Mouse (Mus musculus) heart, embryonic 13.5 days (tissue): ENCODE measurements around the gene Pld5. TPM values are rescaled to one million over a fixed set of nuclear protein-coding genes. Genes with fewer than 3 reads are reported as not detected.

Experiments used
- ATAC-seq: fragments of 200-750 bp; cut with Nextera tagmentation; 2 replicates; pipeline ENCODE4 v1.8.0; 2017; ENCODE audit warnings: moderate TSS enrichment; ENCODE audit not compliant: insufficient number of reproducible peaks, low FRiP score, low TSS enrichment; ENCODE audit errors: extremely low read depth
- H3K27ac ChIP-seq: fragments of 300-500 bp; sonication (generic); replicated peaks from 2 replicates; pipeline ENCODE4 v1.5.1; 2015; ENCODE audit warnings: moderate library complexity, mild to moderate bottlenecking, inconsistent platforms
- H3K27me3 ChIP-seq: fragments of 300-500 bp; sonication (generic); replicated peaks from 2 replicates; pipeline ENCODE4 v1.6.1; 2015; ENCODE audit warnings: mild to moderate bottlenecking, inconsistent platforms
- H3K36me3 ChIP-seq: fragments of 300-500 bp; sonication (generic); 2 replicates; pipeline ENCODE4 v1.6.1; 2015; ENCODE audit warnings: mild to moderate bottlenecking, inconsistent platforms
- H3K4me1 ChIP-seq: fragments of 300-500 bp; sonication (generic); 2 replicates; pipeline ENCODE4 v1.6.1; 2015; ENCODE audit warnings: inconsistent platforms
- H3K4me2 ChIP-seq: fragments of 300-500 bp; sonication (generic); 2 replicates; pipeline ENCODE4 v1.6.1; 2015; ENCODE audit warnings: inconsistent platforms, mild to moderate bottlenecking, moderate library complexity
- H3K4me3 ChIP-seq: fragments of 300-500 bp; sonication (generic); 2 replicates; pipeline ENCODE4 v1.5.1; 2015; ENCODE audit warnings: moderate library complexity, mild to moderate bottlenecking, inconsistent platforms
- H3K9ac ChIP-seq: fragments of 300-500 bp; sonication (generic); 2 replicates; pipeline ENCODE4 v1.6.1; 2015; ENCODE audit warnings: inconsistent platforms, mild to moderate bottlenecking, moderate library complexity
- H3K9me3 ChIP-seq: fragments of 300-500 bp; sonication (generic); 2 replicates; pipeline ENCODE4 v1.6.1; 2016; ENCODE audit warnings: inconsistent platforms
- WGBS: fragments of 180-500 bp; shearing (Covaris S2); methylation state at CpG from one replicate; pipeline ENCODE4 v1.1.7; 2015; ENCODE audit warnings: mixed read lengths; 5-methylcytosine and 5-hydroxymethylcytosine counted together
- polyA plus RNA-seq: library from polyadenylated mRNA; unstranded; fragments of >200 nt; fragmentation: Nextera tagmentation; extraction: Ambion mirVana; gene quantifications from 2 replicates; pipeline ENCODE4 v1.2.1, GENCODE M21; 2015

Gene Pld5
- polyA plus RNA-seq, 1 experiment from 2014 or later: 0.74 TPM

DNA sequence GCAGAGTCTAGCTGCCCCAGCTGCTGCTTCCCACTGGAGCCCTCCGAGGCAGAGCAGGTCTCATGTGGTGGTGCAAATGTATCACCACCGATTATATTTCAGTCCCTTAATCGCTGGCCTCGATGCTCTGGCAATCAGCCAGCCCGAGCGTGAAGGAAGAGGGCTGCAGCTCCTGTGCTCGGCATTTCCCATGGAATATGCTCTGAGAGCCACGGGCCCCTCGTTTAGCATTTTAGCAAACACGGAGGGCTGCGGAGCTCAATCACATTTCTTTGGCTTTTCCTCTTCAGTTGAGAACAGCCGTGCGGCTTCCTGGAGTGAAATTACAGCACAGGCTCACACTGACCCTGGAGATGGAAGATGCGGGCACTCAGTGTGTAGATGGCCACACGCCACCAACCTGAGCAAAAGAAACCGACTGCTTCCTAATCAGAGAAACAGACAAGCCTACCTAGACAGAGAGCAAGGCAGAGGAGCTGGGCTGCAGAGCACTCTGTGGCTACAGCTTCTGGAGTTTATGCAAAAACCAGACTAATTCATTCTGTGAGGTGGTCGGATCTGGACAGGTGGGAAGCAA is 61.4 kb downstream of the Pld5 start:
- ATAC-seq: no peak
- Histone ChIP-seq H3K9ac (peak overlapping the region; percentile 28), H3K4me1 (peaks cover 11% of the 10 kb centered on the region), H3K9me3 (no peaks in the 10 kb centered on the region), H3K4me2 (peak overlapping the region; percentile 62), H3K27ac (no peak overlapping the region), H3K4me3 (peak overlapping the region; percentile 23), H3K36me3 (no peaks in the 10 kb centered on the region), H3K27me3 (peaks cover 7% of the 10 kb centered on the region; the same call in 1 of the 2 replicates)
- 32% methylated on average over 17 of the region's 17 CpGs for WGBS

DNA sequence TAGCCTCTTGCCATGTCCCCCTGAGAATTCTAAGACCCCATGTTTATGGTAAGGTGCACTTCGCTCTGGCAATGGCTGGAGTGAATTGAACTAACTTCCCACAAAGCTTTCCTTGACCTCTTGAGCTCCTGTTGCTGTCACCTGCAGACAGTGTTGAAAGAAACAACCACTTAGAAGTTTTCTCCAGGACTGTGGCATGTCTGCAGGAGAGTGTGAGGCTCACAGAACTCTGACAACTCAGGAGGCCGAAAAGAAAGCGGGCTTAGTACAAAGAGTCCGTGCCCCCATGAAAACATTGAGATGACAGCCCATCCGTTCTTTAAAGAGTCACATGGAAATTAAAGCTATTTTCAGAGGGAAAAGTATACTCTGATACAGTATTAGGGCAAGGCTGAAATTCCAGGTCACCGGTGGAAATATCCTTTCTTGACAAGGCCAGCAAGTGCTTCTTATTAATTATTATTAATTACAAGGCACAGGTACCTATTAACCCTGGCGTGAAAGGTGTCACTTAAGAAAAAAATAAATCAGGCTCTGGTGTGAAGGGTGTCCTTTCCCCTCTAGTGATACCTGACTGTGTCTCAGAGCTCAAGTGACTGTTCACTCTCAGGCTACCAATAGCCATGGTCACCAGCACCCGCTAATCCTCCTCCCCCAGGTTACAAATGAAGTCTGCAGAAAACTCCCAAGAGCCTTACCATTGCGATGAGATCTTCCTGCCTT is 62.0 kb downstream of the Pld5 start:
- Histone ChIP-seq H3K9me3 (no peaks in the 10 kb centered on the region), H3K4me1 (peaks cover 11% of the 10 kb centered on the region), H3K36me3 (no peaks in the 10 kb centered on the region), H3K27ac (no peak overlapping the region), H3K4me3 (peak overlapping the region; percentile 23), H3K9ac (peak overlapping the region; percentile 28), H3K27me3 (peaks cover 7% of the 10 kb centered on the region; the same call in 1 of the 2 replicates), H3K4me2 (peak overlapping the region; percentile 62)
- ATAC-seq: no peak
- 51% methylated on average over 9 of the region's 9 CpGs for WGBS

DNA sequence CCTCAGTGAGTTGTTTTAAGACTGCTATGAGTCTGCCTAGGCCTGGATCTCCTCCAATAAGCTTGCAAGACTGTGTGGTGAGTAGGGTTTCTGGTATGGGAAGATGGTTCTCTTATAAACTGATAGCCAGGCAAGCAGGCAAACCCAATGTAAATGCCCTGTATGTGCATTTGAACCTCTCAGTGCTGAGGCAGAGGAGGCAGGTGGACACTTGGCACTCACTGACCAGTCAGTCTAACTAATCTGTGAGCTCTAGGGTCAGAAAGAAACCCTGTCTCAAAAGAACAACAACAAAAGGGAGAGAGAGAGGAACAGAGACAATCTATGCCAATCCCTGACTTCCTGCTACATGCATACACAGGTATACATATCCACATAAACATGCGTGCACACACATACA is 64.3 kb downstream of the Pld5 start:
- H3K9me3 ChIP-seq: no peaks in the 10 kb centered on the region
- H3K4me3 ChIP-seq: no peak overlapping the region
- H3K36me3 ChIP-seq: no peaks in the 10 kb centered on the region
- ATAC-seq: no peak
- H3K27ac ChIP-seq: no peak overlapping the region
- H3K27me3 ChIP-seq: peaks cover 7% of the 10 kb centered on the region; the same call in 1 of the 2 replicates
- peaks cover 11% of the 10 kb centered on the region for H3K4me1 ChIP-seq
- no peak overlapping the region for H3K4me2 ChIP-seq
- 67% methylated on average over 1 of the region's 1 CpGs for WGBS
- no peak overlapping the region for H3K9ac ChIP-seq

DNA sequence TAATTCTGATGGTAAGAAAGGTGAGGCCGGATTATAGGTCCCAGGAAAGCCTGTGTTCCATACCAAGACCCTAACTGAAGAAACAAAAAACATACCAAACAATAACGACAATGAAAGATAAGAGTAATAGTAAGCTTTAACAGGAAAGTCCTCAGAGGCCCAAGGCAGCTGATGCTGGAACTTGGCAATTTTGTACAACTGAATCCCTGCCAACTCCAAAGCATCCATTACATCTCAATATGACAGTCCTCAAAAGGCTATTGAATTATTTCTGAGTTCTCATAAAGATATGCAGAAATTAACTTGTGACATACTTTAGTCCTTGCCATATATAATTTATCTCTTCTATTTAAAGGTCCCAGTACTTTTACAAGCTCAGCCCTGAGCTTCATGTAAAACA is 67.1 kb downstream of the Pld5 start:
- H3K4me3 ChIP-seq: no peak overlapping the region
- 86% methylated on average over 2 of the region's 2 CpGs for WGBS

DNA sequence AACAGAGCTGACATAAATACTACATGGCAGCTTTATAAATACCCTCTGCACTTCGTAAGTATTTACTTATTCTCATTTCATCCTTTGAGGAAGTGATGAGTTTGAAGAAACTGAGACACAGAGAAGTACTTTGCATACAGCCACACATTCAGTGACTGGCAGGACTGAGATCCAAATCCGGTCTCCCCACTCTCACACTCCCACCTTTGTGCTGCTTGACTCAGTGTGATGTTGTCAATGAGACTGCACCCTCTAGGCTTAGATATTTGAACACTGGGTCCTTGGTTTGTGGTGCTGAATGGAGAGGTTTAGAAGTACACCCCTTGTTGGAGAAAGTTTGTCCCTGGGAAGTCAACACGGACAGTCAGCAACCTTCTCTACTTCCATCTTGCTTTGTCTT is 72.8 kb downstream of the Pld5 start:
- ATAC-seq: no peak
- Histone ChIP-seq H3K4me2 (no peak overlapping the region), H3K4me1 (no peaks in the 10 kb centered on the region), H3K9me3 (no peaks in the 10 kb centered on the region), H3K36me3 (no peaks in the 10 kb centered on the region), H3K4me3 (no peak overlapping the region), H3K27ac (no peak overlapping the region), H3K27me3 (no peaks in the 10 kb centered on the region), H3K9ac (no peak overlapping the region)
- 58% methylated on average over 3 of the region's 3 CpGs for WGBS

More for the DNA sequence above, 67.1 kb downstream of the Pld5 start:
- H3K4me1 ChIP-seq: peaks cover 2% of the 10 kb centered on the region
- no peak overlapping the region for H3K4me2 ChIP-seq
- no peak for ATAC-seq
- no peak overlapping the region for H3K27ac ChIP-seq
- no peaks in the 10 kb centered on the region for H3K9me3 ChIP-seq
- H3K9ac ChIP-seq: no peak overlapping the region
- no peaks in the 10 kb centered on the region for H3K36me3 ChIP-seq
- H3K27me3 ChIP-seq: no peaks in the 10 kb centered on the region

DNA sequence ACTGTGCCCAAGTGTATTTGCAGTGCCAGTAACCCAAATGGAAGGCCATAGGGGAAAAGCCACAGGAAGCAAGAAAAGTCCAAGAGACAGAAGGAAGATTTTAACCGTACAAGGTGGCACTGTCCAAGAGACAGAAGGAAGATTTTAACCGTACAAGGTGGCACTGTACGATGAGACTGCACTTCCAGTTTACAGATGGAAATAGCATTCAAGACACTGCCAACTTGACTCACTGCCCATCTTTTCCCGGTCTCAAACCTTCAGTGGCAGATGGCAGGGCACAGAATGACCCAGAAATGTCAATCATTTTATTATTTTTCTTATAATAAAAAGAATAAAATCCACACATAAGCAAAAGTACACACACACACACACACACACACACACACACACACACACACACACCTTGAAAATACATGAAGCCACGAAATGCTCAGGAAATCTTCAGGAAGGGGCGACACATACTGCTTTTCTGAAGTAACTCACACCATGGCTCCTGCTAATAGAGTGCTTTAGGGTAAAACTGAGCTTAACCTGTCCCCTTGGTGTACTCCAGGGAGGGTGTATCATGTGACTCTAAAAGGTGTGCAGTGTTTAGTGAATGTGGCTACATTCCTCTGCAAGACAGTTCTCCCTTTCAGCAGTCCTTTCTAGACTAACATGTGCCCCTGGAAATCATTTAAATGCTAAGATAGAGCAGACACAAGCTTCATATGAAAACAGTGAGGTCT is 77.9 kb downstream of the Pld5 start:
- Histone ChIP-seq H3K27ac (no peak overlapping the region), H3K4me1 (no peaks in the 10 kb centered on the region), H3K9ac (no peak overlapping the region), H3K27me3 (no peaks in the 10 kb centered on the region), H3K4me3 (no peak overlapping the region), H3K4me2 (no peak overlapping the region), H3K9me3 (no peaks in the 10 kb centered on the region), H3K36me3 (no peaks in the 10 kb centered on the region)
- no peak for ATAC-seq
- whole genome bisulfite sequencing: 75% methylated on average over 6 of the region's 6 CpGs

DNA sequence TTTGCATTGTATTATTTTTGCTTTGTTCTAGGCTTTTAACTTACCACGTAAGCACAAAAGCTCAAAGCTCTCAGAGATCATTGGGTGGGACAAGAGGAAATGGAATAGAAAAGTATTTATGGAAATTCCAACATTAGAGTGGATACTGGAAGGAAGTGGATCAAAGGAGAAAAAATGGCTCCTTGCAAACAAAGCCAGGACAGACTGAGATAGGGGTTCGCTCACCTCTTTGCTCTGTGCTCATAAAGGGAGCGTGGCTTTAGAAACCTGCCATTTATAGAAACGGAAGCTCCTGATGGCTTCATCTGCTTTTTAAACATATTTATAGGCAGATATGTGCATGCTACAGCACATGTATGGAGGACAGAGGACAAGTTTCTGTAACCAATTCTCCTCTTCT is 78.8 kb downstream of the Pld5 start:
- ATAC-seq: no peak
- Histone ChIP-seq H3K9me3 (no peaks in the 10 kb centered on the region), H3K36me3 (no peaks in the 10 kb centered on the region), H3K4me2 (no peak overlapping the region), H3K4me1 (no peaks in the 10 kb centered on the region), H3K27ac (no peak overlapping the region), H3K9ac (no peak overlapping the region), H3K4me3 (no peak overlapping the region), H3K27me3 (no peaks in the 10 kb centered on the region)
- 85% methylated on average over 4 of the region's 4 CpGs for WGBS

DNA sequence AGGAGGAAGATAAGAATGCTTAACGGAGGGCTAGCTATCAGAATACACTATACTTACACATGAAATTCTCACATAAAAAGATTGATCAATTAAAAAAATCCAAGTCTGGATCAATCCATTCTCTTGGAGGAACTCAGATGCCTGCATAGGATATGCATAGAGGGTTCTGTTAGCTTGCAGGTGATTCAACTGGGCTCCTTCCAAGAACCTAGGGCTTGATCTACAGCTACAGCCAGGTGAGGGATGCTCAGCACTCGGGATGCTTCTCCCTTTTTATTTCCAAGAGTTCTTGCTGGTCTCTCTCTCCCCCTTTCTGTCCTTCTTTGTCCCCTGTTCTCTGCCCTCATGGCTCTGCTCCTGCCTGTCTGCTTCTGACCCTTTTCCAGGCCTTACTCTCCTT is 80.4 kb downstream of the Pld5 start:
- H3K36me3 ChIP-seq: no peaks in the 10 kb centered on the region
- H3K9ac ChIP-seq: no peak overlapping the region
- no peak overlapping the region for H3K4me2 ChIP-seq
- no peaks in the 10 kb centered on the region for H3K27me3 ChIP-seq
- H3K27ac ChIP-seq: no peak overlapping the region
- 66% methylated on average over 2 of the region's 2 CpGs for WGBS
- ATAC-seq: no peak
- H3K4me1 ChIP-seq: no peaks in the 10 kb centered on the region
- no peak overlapping the region for H3K4me3 ChIP-seq
- no peaks in the 10 kb centered on the region for H3K9me3 ChIP-seq

DNA sequence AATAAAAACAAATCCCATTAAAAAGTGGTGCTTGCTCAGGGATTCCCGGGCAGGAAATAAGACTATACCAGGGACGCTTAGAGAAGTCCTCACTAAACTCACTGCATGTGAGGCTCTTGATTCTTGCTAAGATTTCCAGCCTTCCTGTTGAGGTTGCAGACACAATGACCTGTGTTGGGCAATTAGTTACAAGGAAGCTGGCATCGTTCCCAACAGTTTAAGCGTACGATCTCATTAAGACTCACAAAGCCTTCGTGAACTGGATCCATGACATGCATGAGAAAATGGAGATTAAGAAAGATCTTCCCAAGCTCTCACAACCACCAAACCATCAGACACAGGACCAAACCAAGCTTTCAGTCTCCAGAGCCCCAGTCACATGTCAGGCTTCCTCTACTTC is 91.1 kb downstream of the Pld5 start:
- Histone ChIP-seq H3K4me1 (no peaks in the 10 kb centered on the region), H3K9me3 (no peaks in the 10 kb centered on the region), H3K9ac (no peak overlapping the region), H3K27ac (no peak overlapping the region), H3K27me3 (no peaks in the 10 kb centered on the region), H3K4me2 (no peak overlapping the region), H3K4me3 (no peak overlapping the region), H3K36me3 (no peaks in the 10 kb centered on the region)
- WGBS: 75% methylated on average over 6 of the region's 6 CpGs
- ATAC-seq: no peak

DNA sequence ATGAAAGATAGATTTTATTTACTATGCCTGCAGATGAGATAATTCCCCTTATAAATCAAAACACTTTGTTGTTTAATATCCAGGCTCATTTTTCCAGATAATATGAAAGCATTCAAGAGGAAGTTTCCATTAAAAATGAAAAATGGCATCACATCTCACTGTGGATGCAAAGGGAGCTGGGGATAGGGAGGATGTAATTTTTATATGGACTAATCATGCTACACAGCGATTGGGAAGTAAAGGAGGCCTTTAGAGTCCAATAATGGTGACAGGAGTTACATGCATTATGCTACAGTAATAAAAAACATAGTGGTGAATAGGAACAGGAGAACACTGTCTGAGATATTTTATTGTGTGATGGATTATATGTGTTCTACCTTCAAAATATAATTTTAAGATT is 100.1 kb downstream of the Pld5 start:
- no peak overlapping the region for H3K4me3 ChIP-seq
- ATAC-seq: no peak
- WGBS: 61% methylated on average over 1 of the region's 1 CpGs
- no peak overlapping the region for H3K27ac ChIP-seq
- no peaks in the 10 kb centered on the region for H3K9me3 ChIP-seq
- H3K36me3 ChIP-seq: no peaks in the 10 kb centered on the region
- no peak overlapping the region for H3K9ac ChIP-seq
- H3K4me2 ChIP-seq: no peak overlapping the region
- H3K4me1 ChIP-seq: no peaks in the 10 kb centered on the region
- H3K27me3 ChIP-seq: no peaks in the 10 kb centered on the region

DNA sequence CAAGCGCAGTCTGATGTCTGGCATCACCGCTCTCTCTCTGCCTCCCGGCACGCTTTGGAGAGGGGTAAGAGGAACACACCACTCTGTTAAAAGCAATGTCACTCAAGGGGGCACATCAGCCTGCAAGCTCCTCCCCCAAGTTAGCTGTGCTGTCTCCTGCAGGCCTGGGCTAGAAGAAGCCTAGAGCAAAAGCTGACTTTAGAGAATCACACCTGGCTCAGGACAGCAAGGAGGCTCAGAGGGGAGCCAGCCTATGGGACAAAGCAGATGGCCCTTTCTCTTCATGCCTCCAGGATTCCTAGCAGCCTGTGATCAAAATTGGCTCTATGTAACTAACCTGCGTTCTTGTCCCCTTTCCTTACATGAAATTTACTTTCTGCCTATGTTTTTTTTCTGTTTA is 107.3 kb downstream of the Pld5 start:
- ATAC-seq: no peak
- H3K36me3 ChIP-seq: no peaks in the 10 kb centered on the region
- H3K27ac ChIP-seq: no peak overlapping the region
- H3K9me3 ChIP-seq: no peaks in the 10 kb centered on the region
- no peak overlapping the region for H3K4me2 ChIP-seq
- no peak overlapping the region for H3K4me3 ChIP-seq
- no peak overlapping the region for H3K9ac ChIP-seq
- H3K27me3 ChIP-seq: no peaks in the 10 kb centered on the region
- H3K4me1 ChIP-seq: no peaks in the 10 kb centered on the region
- 54% methylated on average over 5 of the region's 5 CpGs for WGBS
